Mouse (Mus musculus) heart, postnatal 0 days (tissue): ENCODE measurements at regions not wholly inside any gene's neighbourhood (a gene's known extent, or its start where the extent isn't known, plus 50 kb on each side); places are given as distances from the start of the nearest gene placed in this dataset.

Experiments used
- ATAC-seq: fragments of 200-750 bp; cut with Nextera tagmentation; 2 replicates; pipeline ENCODE4 v1.8.0; 2017; ENCODE audit warnings: low read depth, moderate number of reproducible peaks, moderate library complexity; ENCODE audit not compliant: insufficient read depth
- DNase-seq: peaks from one replicate; pipeline ENCODE4 v3.0.0-alpha.2; 2016; ENCODE audit warnings: low spot score
- H3K27ac ChIP-seq: fragments of 300-500 bp; sonication (generic); 2 replicates; pipeline ENCODE4 v1.5.1; 2014; ENCODE audit warnings: low read depth, mild to moderate bottlenecking
- H3K27me3 ChIP-seq: fragments of 300-500 bp; sonication (generic); 2 replicates; pipeline ENCODE4 v1.6.1; 2014; ENCODE audit warnings: low read length, mixed read lengths; ENCODE audit not compliant: control insufficient read depth, insufficient read depth
- H3K36me3 ChIP-seq: fragments of 300-500 bp; sonication (generic); replicated peaks from 2 replicates; pipeline ENCODE4 v1.6.1; 2014; ENCODE audit warnings: low read length, mixed read lengths; ENCODE audit not compliant: control insufficient read depth, insufficient read depth
- H3K4me1 ChIP-seq: fragments of 300-500 bp; sonication (generic); 2 replicates; pipeline ENCODE4 v1.6.1; 2014; ENCODE audit warnings: antibody characterized with exemption; ENCODE audit not compliant: control insufficient read depth, insufficient read depth
- H3K4me2 ChIP-seq: fragments of 300-500 bp; sonication (generic); 2 replicates; pipeline ENCODE4 v1.6.1; 2014; ENCODE audit warnings: low read depth, mild to moderate bottlenecking, low read length, moderate library complexity
- H3K4me3 ChIP-seq: fragments of 300-500 bp; sonication (generic); 2 replicates; pipeline ENCODE4 v1.5.1; 2014; ENCODE audit warnings: low read depth, low read length
- H3K9ac ChIP-seq: fragments of 300-500 bp; sonication (generic); replicated peaks from 2 replicates; pipeline ENCODE4 v1.6.1; 2014; ENCODE audit warnings: low read depth, low read length, mixed read lengths
- H3K9me3 ChIP-seq: fragments of 300-500 bp; sonication (generic); replicated peaks from 2 replicates; pipeline ENCODE4 v1.6.1; 2016; ENCODE audit warnings: low read length; ENCODE audit not compliant: control insufficient read depth
- CTCF ChIP-seq: IDR thresholded peaks from 2 replicates; pipeline ENCODE4 v1.5.1; 2016; ENCODE audit warnings: antibody characterized with exemption, control low read depth, low read depth
- EP300 ChIP-seq: IDR thresholded peaks from 2 replicates; pipeline ENCODE4 v1.6.1; 2016; ENCODE audit warnings: antibody characterized with exemption, low read depth
- WGBS: fragments of 180-500 bp; shearing (Covaris S2); extraction: QIAGEN DNeasy Blood & Tissue Kit; methylation state at CpG from one replicate; pipeline ENCODE4 v1.1.7; 2014; 5-methylcytosine and 5-hydroxymethylcytosine counted together

DNA sequence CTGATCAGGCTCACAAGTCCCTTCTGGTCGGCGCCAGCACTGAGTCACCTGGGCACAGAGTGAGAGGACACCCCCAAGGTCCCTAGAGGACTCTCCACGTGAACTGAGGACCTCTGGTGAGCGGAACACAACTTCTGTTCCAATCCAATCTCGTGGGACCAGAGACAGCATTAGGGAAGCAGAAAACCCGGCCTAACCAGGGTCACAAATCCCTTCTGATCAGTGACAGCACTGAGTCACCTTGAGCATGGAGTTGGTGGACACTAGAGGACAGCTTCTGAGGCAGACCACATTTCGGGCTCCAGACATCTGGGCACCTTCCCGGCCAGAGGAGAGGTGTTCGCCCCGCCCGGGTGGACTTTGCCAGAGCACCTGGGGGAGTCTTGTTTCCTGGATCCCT is 412.3 kb upstream of the Arid1b start:
- no peak for ATAC-seq
- H3K36me3 ChIP-seq = no peaks in the 10 kb centered on the region
- H3K27ac ChIP-seq = no peak overlapping the region
- WGBS = 80% methylated on average over 11 of the region's 11 CpGs
- TF ChIP-seq CTCF = no peak
- no peak for TF ChIP-seq EP300
- H3K4me1 ChIP-seq = no peaks in the 10 kb centered on the region
- no peak overlapping the region for H3K4me3 ChIP-seq
- no peaks in the 10 kb centered on the region for H3K27me3 ChIP-seq
- no peak for DNase-seq
- no peak overlapping the region for H3K9ac ChIP-seq
- H3K4me2 ChIP-seq = no peak overlapping the region
- no peaks in the 10 kb centered on the region for H3K9me3 ChIP-seq

DNA sequence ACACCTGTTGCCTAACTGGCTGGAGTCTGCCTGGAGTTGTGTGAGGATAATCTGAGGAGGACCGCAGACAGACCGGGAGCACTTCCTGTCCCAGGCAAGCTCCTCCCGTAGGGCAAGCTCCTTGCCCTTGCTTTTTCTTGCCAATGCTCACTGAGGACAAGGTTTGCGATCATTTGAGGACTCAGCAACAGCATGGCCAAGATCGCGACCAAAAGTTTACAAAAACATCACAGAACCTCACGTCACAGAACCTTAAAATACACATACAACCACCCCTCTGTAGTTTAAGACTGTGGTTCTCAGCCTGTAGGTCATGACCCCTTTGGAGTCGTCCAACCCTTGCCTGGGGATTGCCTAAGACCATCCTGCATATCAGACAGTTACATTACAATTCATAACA is 383.7 kb upstream of the Arid1b start:
- 79% methylated on average over 8 of the region's 8 CpGs for WGBS
- no peak overlapping the region for H3K4me2 ChIP-seq
- ATAC-seq = no peak
- H3K27ac ChIP-seq = no peak overlapping the region
- TF ChIP-seq CTCF (no peak), EP300 (no peak)
- H3K36me3 ChIP-seq = no peaks in the 10 kb centered on the region
- H3K9me3 ChIP-seq = no peaks in the 10 kb centered on the region
- H3K27me3 ChIP-seq = no peaks in the 10 kb centered on the region
- DNase-seq = no peak
- H3K9ac ChIP-seq = no peak overlapping the region
- no peaks in the 10 kb centered on the region for H3K4me1 ChIP-seq
- H3K4me3 ChIP-seq = no peak overlapping the region

DNA sequence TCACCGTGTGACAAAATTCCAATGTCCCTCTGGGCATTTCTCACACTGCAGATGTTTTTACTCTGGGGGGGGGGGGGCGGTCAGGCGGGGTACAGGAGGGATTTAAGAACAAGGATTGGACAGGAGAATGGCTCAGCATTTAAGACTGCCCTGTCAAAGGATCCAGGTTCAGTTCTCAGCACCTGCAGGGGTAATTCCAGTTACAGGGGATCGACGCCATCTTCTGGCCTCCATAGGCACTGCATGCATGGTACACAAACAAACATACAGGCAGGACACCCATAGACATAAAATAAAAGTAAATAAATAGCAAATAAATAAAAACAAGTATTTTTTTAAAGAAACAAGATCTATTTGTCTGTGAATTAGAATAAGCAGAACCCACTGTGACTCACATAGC is 383.1 kb upstream of the Arid1b start:
- H3K27me3 ChIP-seq = no peaks in the 10 kb centered on the region
- 83% methylated on average over 5 of the region's 5 CpGs for WGBS
- H3K9ac ChIP-seq = no peak overlapping the region

DNA sequence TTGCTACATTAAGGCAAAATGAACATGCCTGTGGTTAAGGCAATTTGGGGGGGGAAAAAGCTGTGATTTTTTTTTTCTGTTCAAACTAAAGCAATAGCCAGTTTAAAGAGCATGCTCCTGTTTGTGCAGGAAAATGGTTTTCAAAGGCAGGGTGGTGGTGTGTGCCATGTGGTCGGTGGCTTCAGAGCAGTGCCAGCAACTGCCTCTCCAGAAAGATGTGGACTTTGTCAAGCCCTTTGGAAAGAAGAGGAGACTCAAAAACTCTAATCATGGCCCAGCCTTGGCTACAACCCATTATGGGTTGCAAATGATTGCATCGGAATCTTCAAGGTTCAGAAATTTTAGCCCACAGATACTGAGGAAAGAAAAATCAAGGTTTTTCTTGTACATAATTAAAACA is 382.4 kb upstream of the Arid1b start:
- WGBS = 71% methylated on average over 2 of the region's 2 CpGs
- no peak overlapping the region for H3K27ac ChIP-seq
- H3K27me3 ChIP-seq = no peaks in the 10 kb centered on the region
- TF ChIP-seq CTCF (no peak), EP300 (no peak)
- no peak overlapping the region for H3K4me3 ChIP-seq
- H3K9me3 ChIP-seq = no peaks in the 10 kb centered on the region
- H3K4me1 ChIP-seq = no peaks in the 10 kb centered on the region
- no peak overlapping the region for H3K9ac ChIP-seq
- DNase-seq (no peak), ATAC-seq (no peak)
- H3K36me3 ChIP-seq = no peaks in the 10 kb centered on the region
- H3K4me2 ChIP-seq = no peak overlapping the region

More for the DNA sequence above, 383.1 kb upstream of the Arid1b start:
- TF ChIP-seq CTCF (0 out of 2 replicates have a peak, but pooled peaks have one; percentile 4), EP300 (no peak)
- H3K27ac ChIP-seq = no peak overlapping the region
- H3K4me2 ChIP-seq = no peak overlapping the region
- no peak overlapping the region for H3K4me3 ChIP-seq
- H3K36me3 ChIP-seq = no peaks in the 10 kb centered on the region
- no peak for DNase-seq
- no peaks in the 10 kb centered on the region for H3K4me1 ChIP-seq
- H3K9me3 ChIP-seq = no peaks in the 10 kb centered on the region
- no peak for ATAC-seq

DNA sequence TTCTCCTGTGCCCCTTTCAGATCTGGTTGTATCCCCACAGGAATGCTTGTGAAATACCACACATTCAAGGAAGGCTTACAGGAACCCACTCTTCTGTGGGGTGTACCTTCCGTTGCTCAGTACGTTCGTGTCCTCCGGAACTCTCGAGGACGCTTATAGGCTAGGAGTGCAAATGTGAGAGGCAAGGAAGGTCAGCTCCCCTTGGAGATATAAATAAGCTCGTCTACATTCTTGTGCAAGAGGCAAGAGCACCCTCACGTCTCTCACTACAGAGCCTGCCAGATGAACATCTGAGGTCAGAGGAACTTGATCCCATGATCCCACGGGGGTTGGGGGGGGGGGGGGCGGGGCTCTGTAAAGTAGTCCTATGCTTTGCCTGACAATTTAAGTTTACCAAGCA is 382.0 kb upstream of the Arid1b start:
- ATAC-seq = peak; percentile 80
- no peak overlapping the region for H3K4me2 ChIP-seq

DNA sequence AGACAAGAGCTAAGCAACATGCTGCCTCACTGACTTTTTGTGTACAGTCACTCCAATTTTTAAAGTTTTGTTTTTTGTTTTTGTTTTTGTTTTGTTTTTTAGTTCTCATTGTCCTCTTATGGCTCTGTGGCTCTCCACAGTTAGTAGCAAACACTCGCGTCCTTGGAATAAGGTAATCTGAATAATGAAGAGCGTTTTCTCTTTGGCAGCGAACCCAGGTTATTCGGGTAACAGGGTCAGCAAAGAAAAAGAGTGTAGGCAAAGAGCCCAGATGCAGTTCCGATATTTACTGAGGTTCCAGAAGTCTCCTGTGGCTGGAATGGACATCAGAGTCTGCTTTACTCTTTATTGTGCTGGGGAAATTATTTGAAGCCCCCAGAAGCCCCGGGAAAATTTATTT is 381.4 kb upstream of the Arid1b start:
- TF ChIP-seq EP300 (no peak), CTCF (no peak)
- H3K9me3 ChIP-seq = no peaks in the 10 kb centered on the region
- no peaks in the 10 kb centered on the region for H3K4me1 ChIP-seq
- WGBS = 68% methylated on average over 7 of the region's 7 CpGs
- DNase-seq (no peak), ATAC-seq (no peak)
- no peak overlapping the region for H3K4me3 ChIP-seq
- no peak overlapping the region for H3K4me2 ChIP-seq
- no peaks in the 10 kb centered on the region for H3K36me3 ChIP-seq
- H3K27ac ChIP-seq = peak overlapping the region; percentile 25; the same call in 1 of the 2 replicates
- H3K27me3 ChIP-seq = no peaks in the 10 kb centered on the region
- H3K9ac ChIP-seq = no peak overlapping the region

More for the DNA sequence above, 382.0 kb upstream of the Arid1b start:
- Histone ChIP-seq H3K9ac (no peak overlapping the region), H3K4me3 (no peak overlapping the region), H3K4me1 (no peaks in the 10 kb centered on the region), H3K9me3 (no peaks in the 10 kb centered on the region), H3K27ac (no peak overlapping the region), H3K36me3 (no peaks in the 10 kb centered on the region), H3K27me3 (no peaks in the 10 kb centered on the region)
- TF ChIP-seq EP300 = no peak
- TF ChIP-seq CTCF = no peak
- DNase-seq = peak; percentile 32
- WGBS = 26% methylated on average over 10 of the region's 10 CpGs
